Mouse (Mus musculus): ENCODE results near the gene Nmrk1.

DNA sequence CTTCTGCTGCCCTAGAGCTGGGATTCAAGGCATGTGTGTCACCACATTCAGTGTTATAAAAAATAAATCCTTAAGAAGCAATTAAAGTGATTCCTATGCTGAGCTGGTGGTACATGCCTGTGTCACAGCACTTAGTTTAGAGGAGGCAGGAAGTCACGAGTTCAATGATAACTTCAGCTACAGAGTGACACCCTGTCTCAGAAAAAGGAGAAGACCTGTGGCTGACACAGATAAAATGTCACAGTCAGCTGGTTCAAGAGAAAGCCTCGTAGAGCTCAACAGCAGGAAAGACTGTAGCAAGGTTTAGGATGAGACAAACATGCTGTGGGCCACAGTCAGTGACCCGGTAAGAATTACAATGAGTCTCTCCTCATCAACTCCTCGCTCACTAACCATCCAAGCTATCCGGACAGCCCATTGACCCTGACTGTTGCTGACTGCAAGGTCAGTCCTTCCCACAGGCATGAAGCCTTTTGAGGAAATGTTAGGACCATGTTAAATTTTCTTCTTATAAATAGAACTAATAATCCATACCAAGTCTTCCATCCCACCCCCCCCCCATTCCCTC is 15.2 kb downstream of the Nmrk1 start:
- TF ChIP-seq CTCF (IDR thresholded peaks at IDR 0.05; ENCODE audit: borderline replicate concordance, insufficient read depth, low read depth, low read length) (no peak), POLR2A (IDR thresholded peaks at IDR 0.05; ENCODE audit: borderline replicate concordance, insufficient read depth, low read length) (no peak)
